Mouse (Mus musculus) G1E (cell line): Measurements from ENCODE around the gene Ptprn.

Experiments
- CTCF ChIP-seq: IDR thresholded peaks from 2 replicates; pipeline ENCODE4 v1.5.1; 2012; ENCODE audit warnings: low read depth, low read length, inconsistent platforms, mixed read lengths
- GATA1 ChIP-seq: IDR thresholded peaks from 2 replicates; pipeline ENCODE4 v1.6.1; 2012; ENCODE audit warnings: borderline replicate concordance, low read length, inconsistent platforms, mixed read lengths
- GATA2 ChIP-seq: IDR thresholded peaks from 2 replicates; pipeline ENCODE4 v1.6.1; 2012; ENCODE audit warnings: low read depth, low read length, inconsistent platforms, borderline replicate concordance

GRCm38 (mm10) chr1:75227653-75228052 lies 36.6 kb downstream of the Ptprn start:
- TF ChIP-seq CTCF (no peak), GATA2 (no peak), GATA1 (no peak)
